8 mouse cellular contexts compared by ENCODE assay signal in the genomic region with DNA sequence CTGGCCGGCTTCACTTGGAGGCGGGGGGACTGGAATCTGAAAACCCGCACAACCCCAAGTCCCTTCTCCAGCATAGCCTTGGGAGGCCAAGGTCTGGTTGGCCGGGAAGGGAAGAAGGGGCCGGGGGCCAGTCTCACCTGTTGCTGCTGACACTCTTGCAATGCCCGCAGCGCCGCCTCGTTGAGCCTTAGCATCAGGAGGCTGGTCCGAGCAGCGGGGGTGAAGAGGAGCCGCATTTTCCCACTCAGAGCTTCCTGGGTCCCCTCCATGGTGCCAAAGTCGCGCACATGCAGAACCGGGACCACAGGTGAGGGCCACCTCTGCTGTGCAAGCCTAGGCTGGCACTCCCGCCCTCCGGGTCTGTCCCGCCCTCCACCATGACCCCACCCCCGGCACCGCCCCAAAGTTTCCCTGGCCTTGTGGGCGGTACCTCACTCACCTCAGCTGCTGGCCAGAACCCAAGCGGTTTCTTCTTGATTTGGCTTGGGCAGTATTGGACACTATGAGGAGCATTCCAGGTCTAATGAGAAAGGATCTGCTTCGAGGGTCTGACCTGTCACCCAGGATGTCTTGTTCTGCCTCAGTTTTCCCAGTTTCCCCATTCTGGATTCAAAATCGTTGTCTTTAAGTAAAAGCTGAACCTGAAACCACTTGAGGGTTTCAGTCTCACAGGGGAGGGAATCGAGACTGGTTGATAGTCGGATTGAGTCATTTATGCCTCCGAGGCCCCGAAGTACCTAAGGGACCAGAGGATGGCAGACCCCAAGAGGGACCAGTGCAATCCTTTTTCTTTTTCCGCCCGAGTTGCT. TPM values are rescaled to one million over a fixed set of nuclear protein-coding genes. Genes with fewer than 3 reads are reported as not detected.
DNase-seq lines count a peak whose midpoint lies in the region; ATAC-seq and TF ChIP-seq lines count a peak whose summit lies in the region.

No protein-coding gene starts in this region.

- H3K4me3 ChIP-seq in layer of hippocampus, adult 2 months, result peak overlapping the region; percentile 50
- H3K4me3 ChIP-seq in lung, postnatal 0 days (ENCODE audit: low read depth, low read length), result peak overlapping the region; percentile 38

- no peak for TF ChIP-seq CTCF in layer of hippocampus, adult 2 months (conservative IDR thresholded peaks at IDR 0.05)
- TF ChIP-seq CTCF in lung, postnatal 0 days (IDR thresholded peaks at IDR 0.05), result no peak

- no peaks in the 10 kb centered on the region for H3K9me3 ChIP-seq in lung, postnatal 0 days (ENCODE audit: low read length)

- 0 out of 2 replicates have a peak, but pooled peaks cover 3% of the 10 kb centered on the region for H3K36me3 ChIP-seq in lung, postnatal 0 days (ENCODE audit: insufficient read depth, low read length)

- ATAC-seq in lung, postnatal 0 days, result peak; percentile 97

- no peaks in the 10 kb centered on the region for H3K27me3 ChIP-seq in lung, postnatal 0 days (replicated peaks; ENCODE audit: insufficient read depth, low read length)

- peak overlapping the region; percentile 47 for H3K9ac ChIP-seq in lung, postnatal 0 days (replicated peaks; ENCODE audit: low read depth)

- under 1% methylated on average over 30 of the region's 30 CpGs for WGBS in lung, postnatal 0 days

- no peak for DNase-seq in layer of hippocampus, adult 2 months (ENCODE audit: low spot score in 2 of 2)
- no peak for DNase-seq in layer of hippocampus, adult 9-11 months
- DNase-seq in embryo, embryonic 9.5 days (ENCODE audit: extremely low spot score), result peak; percentile 79
- peak; percentile 47 to 63 for DNase-seq in heart, adult 9 months (ENCODE audit: low spot score in 2 of 2)
- DNase-seq in kidney, adult 8-10 months, result peak; percentile 82 to 91
- peak; percentile 81 for DNase-seq in lung, postnatal 0 days (ENCODE audit: low spot score)
- DNase-seq in ovary, postnatal 10 days (ENCODE audit: low spot score), result peak; percentile 25
- no peak for DNase-seq in layer of hippocampus, adult 18-20 months (ENCODE audit: low spot score in 2 of 2)

- peak overlapping the region; percentile 90 for H3K4me2 ChIP-seq in lung, postnatal 0 days (replicated peaks; ENCODE audit: low read depth, low read length)

- no peak overlapping the region for H3K27ac ChIP-seq in layer of hippocampus, adult 2 months
- H3K27ac ChIP-seq in lung, postnatal 0 days (ENCODE audit: low read length), result peak overlapping the region; percentile 4; the same call in 1 of the 2 replicates

- TF ChIP-seq EP300 in lung, postnatal 0 days (IDR thresholded peaks at IDR 0.05), result no peak

- H3K4me1 ChIP-seq in lung, postnatal 0 days (ENCODE audit: insufficient read depth, low read depth, low read length), result peaks cover 13% of the 10 kb centered on the region; the same call in 1 of the 2 replicates

RNA-seq across cellular contexts. Expression of a gene that starts 1.6 kb away (rescaled TPM):
- not detected for total RNA-seq in layer of hippocampus, adult 2 months (2021)
- polyA plus RNA-seq in lung, postnatal 0 days (2015; fragmentation: Nextera tagmentation; extraction: Ambion mirVana), result 2.1 and 2.9 TPM in 2 replicates
- total RNA-seq in layer of hippocampus, adult 18-20 months (2021), result not detected

RNA-seq across cellular contexts. Expression of a gene that starts 6.5 kb away (rescaled TPM):
- 100 to 1,000 TPM; 146 to 155 TPM for total RNA-seq in layer of hippocampus, adult 2 months (2021)
- 456 and 470 TPM in 2 replicates for polyA plus RNA-seq in lung, postnatal 0 days (2015; fragmentation: Nextera tagmentation; extraction: Ambion mirVana)
- 100 to 1,000 TPM; 141 to 144 TPM for total RNA-seq in layer of hippocampus, adult 18-20 months (2021)

RNA-seq across cellular contexts. Expression of a gene that starts 10.6 kb away (rescaled TPM):
- 10 to 100 TPM; 17.6 to 18.2 TPM for total RNA-seq in layer of hippocampus, adult 2 months (2021)
- 61.7 and 70.9 TPM in 2 replicates for polyA plus RNA-seq in lung, postnatal 0 days (2015; fragmentation: Nextera tagmentation; extraction: Ambion mirVana)
- 10 to 100 TPM; 17.8 to 18.0 TPM for total RNA-seq in layer of hippocampus, adult 18-20 months (2021)

RNA-seq across cellular contexts. Expression of a gene that starts 14.1 kb away (rescaled TPM):
- total RNA-seq in layer of hippocampus, adult 2 months (2021), result under 1 TPM; 0.47 to 0.82 TPM
- polyA plus RNA-seq in lung, postnatal 0 days (2015; fragmentation: Nextera tagmentation; extraction: Ambion mirVana), result 0.15 and 0.35 TPM in 2 replicates
- under 1 TPM; 0.40 to 0.56 TPM for total RNA-seq in layer of hippocampus, adult 18-20 months (2021)

RNA-seq across cellular contexts. Expression of a gene that starts 28.9 kb away (rescaled TPM):
- total RNA-seq in layer of hippocampus, adult 2 months (2021), result 1 to 10 TPM; 5.3 TPM
- 1.7 and 1.8 TPM in 2 replicates for polyA plus RNA-seq in lung, postnatal 0 days (2015; fragmentation: Nextera tagmentation; extraction: Ambion mirVana)
- 1 to 10 TPM; 3.4 to 4.6 TPM for total RNA-seq in layer of hippocampus, adult 18-20 months (2021)

Comparison
In these comparisons a context has a peak if more than half of its experiments do, and no peak if none do; other contexts are left out.
1. DNase-seq: peak in embryo, embryonic 9.5 days (single experiment), heart, adult 9 months (2 of 2), kidney, adult 8-10 months (2 of 2), lung, postnatal 0 days (single experiment) and ovary, postnatal 10 days (single experiment); none in layer of hippocampus, adult 2 months (0 of 2), layer of hippocampus, adult 9-11 months (single experiment) and layer of hippocampus, adult 18-20 months (0 of 2).